Mouse (Mus musculus) embryonic facial prominence, embryonic 10.5 days (tissue): ENCODE results near the gene Mtus2. TPM values are rescaled to one million over a fixed set of nuclear protein-coding genes. Genes with fewer than 3 reads are reported as not detected.

ENCODE experiments used
- DNase-seq: peaks from one replicate; pipeline ENCODE4 v3.0.0-alpha.2; 2017; ENCODE audit warnings: low spot score
- H3K27ac ChIP-seq: fragments of 300-500 bp; sonication (generic); replicated peaks from 2 replicates; pipeline ENCODE4 v1.5.1; 2016; ENCODE audit warnings: mild to moderate bottlenecking
- H3K27me3 ChIP-seq: fragments of 300-500 bp; sonication (generic); replicated peaks from 2 replicates; pipeline ENCODE4 v1.6.1; 2016; ENCODE audit warnings: low read depth, mild to moderate bottlenecking; ENCODE audit not compliant: poor library complexity, severe bottlenecking
- H3K36me3 ChIP-seq: fragments of 300-500 bp; sonication (generic); replicated peaks from 2 replicates; pipeline ENCODE4 v1.6.1; 2016; ENCODE audit warnings: mild to moderate bottlenecking, moderate library complexity
- H3K4me1 ChIP-seq: fragments of 300-500 bp; sonication (generic); 2 replicates; pipeline ENCODE4 v1.6.1; 2016
- H3K4me3 ChIP-seq: fragments of 300-500 bp; sonication (generic); 2 replicates; pipeline ENCODE4 v1.5.1; 2016; ENCODE audit warnings: mild to moderate bottlenecking, moderate library complexity
- H3K9me3 ChIP-seq: fragments of 300-500 bp; sonication (generic); 2 replicates; pipeline ENCODE4 v1.6.1; 2016; ENCODE audit warnings: mild to moderate bottlenecking
- WGBS: fragments of 180-500 bp; shearing (Covaris S2); methylation state at CpG from one replicate; pipeline ENCODE4 v1.1.7; 2016; 5-methylcytosine and 5-hydroxymethylcytosine counted together
- polyA plus RNA-seq: library from polyadenylated mRNA; unstranded; fragments of >200 nt; fragmentation: Nextera tagmentation; extraction: Ambion mirVana; gene quantifications from 2 replicates; pipeline ENCODE4 v1.2.1, GENCODE M21; 2016

The Mtus2 gene
- polyA plus RNA-seq, 1 experiment from 2014 or later: 5.7 TPM

DNA sequence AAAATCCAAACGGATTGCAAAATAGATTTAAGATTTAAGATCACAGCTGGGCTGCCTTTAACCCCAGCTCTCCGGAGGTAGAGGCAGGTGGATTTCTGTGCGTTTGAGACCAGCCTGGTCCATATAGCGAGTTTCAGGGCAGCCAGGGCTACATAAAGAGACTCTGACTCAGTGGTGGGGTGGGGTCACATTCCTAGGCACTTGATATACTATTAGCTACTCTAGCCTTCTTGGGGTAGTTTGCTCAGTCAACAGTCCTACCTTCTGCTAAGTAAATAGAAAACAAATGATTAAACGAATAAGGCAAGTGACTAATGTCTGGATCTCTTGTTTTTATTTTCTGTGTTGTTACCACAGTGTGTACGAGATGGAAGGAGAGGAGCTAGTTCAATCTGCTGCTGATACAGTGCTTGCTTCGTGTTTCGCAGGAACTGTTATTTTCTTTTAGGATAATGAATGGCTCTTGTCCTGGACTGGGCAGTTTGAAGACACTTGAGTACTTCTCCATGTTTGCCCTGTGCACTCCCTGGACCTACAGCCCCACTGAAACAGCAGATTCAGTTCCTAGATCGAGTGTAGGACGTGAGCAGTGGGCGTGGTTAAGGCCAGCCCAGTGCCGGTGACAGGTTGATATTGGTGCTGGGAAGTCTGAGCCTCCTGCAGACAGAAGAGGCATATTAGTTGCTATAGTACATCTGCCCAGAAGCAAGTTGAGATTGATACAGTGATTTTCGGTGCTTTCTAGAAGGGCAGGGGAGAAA lies 6.9 kb downstream of the Mtus2 start:
- no peak for DNase-seq
- H3K27me3 ChIP-seq: peaks cover 9% of the 10 kb centered on the region
- no peaks in the 10 kb centered on the region for H3K4me1 ChIP-seq
- WGBS: 79% methylated on average over 13 of the region's 13 CpGs
- no peak overlapping the region for H3K27ac ChIP-seq
- no peaks in the 10 kb centered on the region for H3K9me3 ChIP-seq
- H3K36me3 ChIP-seq: no peaks in the 10 kb centered on the region
- no peak overlapping the region for H3K4me3 ChIP-seq

DNA sequence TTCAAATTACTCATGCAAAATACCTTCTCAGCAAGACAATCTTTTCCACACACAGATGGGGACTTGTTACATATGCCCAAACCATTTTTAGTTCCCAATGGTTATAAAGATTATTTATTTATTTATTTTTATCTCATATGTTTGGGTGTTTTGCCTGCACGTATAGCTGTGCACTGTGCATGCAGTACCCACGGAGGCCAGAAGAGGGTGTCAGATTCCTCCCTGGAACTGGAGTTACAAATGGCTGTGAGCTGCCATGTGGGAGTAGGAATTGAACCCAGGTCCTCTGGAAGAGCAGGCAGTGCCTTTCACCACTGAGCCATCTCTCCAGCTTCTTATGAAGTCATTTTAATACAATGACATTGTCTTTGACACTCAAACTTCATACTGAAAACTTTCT lies 7.7 kb downstream of the Mtus2 start:
- Histone ChIP-seq H3K27ac (no peak overlapping the region), H3K27me3 (0 out of 2 replicates have a peak, but pooled peaks cover under 1% of the 10 kb centered on the region), H3K4me1 (no peaks in the 10 kb centered on the region), H3K36me3 (no peaks in the 10 kb centered on the region), H3K9me3 (no peaks in the 10 kb centered on the region), H3K4me3 (no peak overlapping the region)
- WGBS: 50% methylated on average over 2 of the region's 2 CpGs
- DNase-seq: peak; percentile 17

DNA sequence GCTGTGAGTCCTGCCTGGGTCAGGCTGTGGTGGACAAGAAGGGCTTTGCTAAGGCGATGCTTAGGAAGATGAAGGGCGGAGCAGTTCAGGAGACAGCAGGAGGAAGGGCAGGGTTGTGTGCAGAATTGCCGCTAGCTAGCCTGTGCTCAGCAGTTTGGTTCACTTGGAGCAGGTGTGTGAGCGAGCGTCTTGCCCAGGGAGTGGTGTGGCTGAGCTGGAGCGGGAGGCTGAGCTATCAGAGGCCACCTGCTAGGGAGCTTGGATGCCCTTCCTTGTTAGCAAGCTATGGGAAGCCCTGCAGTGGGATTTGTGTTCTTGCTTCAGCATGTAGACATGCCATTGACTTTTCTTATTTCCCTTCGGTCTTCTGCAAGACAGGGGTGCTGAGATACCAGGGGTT lies 9.5 kb downstream of the Mtus2 start:
- no peak overlapping the region for H3K4me3 ChIP-seq
- no peak overlapping the region for H3K27ac ChIP-seq
- 84% methylated on average over 7 of the region's 7 CpGs for WGBS
- no peaks in the 10 kb centered on the region for H3K27me3 ChIP-seq
- H3K4me1 ChIP-seq: no peaks in the 10 kb centered on the region
- 0 out of 2 replicates have a peak, but pooled peaks cover 2% of the 10 kb centered on the region for H3K9me3 ChIP-seq
- no peak for DNase-seq
- H3K36me3 ChIP-seq: no peaks in the 10 kb centered on the region

DNA sequence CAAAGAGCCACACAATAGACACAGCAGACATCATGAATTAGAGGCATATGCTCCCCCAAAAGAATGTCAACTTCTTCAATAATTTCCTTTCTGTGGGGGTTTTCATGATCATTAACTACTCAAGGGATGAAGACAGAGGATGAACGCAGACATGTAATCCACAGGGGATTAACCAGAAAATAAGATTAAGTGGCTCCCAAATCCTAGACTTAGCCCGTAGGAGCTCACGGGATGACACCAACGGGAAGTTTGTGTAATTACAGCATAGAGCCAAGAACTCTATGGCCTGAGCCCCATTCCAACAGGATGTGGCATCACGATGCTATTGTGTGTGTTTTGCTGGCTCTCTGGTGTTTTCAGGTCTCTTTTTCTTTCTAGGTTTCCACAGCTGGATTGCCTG lies 12.4 kb downstream of the Mtus2 start:
- no peaks in the 10 kb centered on the region for H3K27me3 ChIP-seq
- H3K36me3 ChIP-seq: no peaks in the 10 kb centered on the region
- no peak for DNase-seq
- no peak overlapping the region for H3K4me3 ChIP-seq
- 0 out of 2 replicates have a peak, but pooled peaks cover 2% of the 10 kb centered on the region for H3K9me3 ChIP-seq
- no peak overlapping the region for H3K27ac ChIP-seq
- WGBS: 74% methylated on average over 5 of the region's 5 CpGs
- H3K4me1 ChIP-seq: no peaks in the 10 kb centered on the region

DNA sequence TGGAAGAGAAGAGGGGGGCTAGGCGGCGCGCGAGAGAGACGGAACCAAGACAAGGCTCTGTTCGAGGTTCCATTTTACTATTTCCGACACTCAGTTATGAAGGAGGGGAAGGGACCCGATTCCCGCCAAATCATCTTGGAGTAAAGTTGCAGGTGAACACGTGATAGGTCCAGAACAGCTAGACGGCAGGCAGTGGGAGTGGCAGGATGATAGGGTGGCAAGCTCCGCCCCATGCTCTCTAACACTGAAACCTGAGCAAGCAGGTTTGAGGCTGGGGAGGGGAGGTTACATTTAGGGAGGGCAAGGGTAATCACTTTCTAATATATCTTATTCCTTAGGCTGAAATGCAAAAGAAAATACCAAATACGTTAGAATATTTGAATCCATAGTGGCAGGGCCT lies 18.9 kb downstream of the Mtus2 start:
- Histone ChIP-seq H3K27me3 (no peaks in the 10 kb centered on the region), H3K9me3 (0 out of 2 replicates have a peak, but pooled peaks cover 2% of the 10 kb centered on the region), H3K36me3 (no peaks in the 10 kb centered on the region), H3K4me3 (no peak overlapping the region), H3K27ac (no peak overlapping the region), H3K4me1 (no peaks in the 10 kb centered on the region)
- 64% methylated on average over 13 of the region's 13 CpGs for WGBS
- no peak for DNase-seq

DNA sequence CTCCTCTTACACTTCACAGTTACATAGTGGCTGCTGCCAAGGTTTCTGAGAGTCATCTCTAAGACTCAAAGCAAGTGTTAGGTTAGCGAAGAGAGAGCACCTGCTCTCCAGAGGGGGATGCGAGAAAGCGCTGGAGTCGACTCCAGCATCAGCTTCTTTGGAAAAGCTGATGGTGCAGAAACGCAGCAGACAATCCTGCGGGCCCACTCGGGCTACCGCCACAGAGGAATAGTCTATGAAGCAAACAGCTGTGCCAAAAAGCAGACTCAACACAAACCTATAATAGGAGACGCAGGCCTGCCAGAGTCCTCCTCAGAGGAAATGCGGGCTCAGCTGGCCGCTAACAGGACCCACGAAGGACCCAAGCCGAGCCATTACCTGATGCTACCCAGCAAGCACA lies 23.5 kb downstream of the Mtus2 start:
- H3K36me3 ChIP-seq: no peaks in the 10 kb centered on the region
- no peaks in the 10 kb centered on the region for H3K27me3 ChIP-seq
- 86% methylated on average over 13 of the region's 13 CpGs for WGBS
- no peak for DNase-seq
- H3K4me1 ChIP-seq: no peaks in the 10 kb centered on the region
- no peak overlapping the region for H3K27ac ChIP-seq
- no peak overlapping the region for H3K4me3 ChIP-seq
- H3K9me3 ChIP-seq: no peaks in the 10 kb centered on the region

DNA sequence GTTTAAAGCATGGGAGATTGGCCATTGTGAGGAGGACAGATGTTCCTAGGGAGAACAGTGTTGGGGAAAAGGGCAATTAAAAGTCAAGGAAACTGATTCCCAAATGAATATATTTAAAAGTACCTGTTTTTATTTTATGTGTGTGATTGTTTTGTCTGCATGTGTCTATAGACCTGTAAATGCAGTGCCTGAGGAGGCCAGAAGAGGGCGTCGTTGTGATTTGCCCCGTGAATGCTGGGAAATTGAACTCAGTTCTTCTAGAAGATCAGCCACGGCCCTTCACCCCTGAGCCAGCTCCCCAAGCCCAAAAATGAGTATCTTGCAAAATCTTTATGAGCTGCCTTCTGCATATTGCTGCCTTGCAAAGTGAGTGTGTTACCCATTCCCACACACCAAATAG lies 33.2 kb downstream of the Mtus2 start:
- H3K9me3 ChIP-seq: peaks cover 8% of the 10 kb centered on the region; the same call in 1 of the 2 replicates
- H3K4me1 ChIP-seq: peaks cover 6% of the 10 kb centered on the region; the same call in 1 of the 2 replicates
- no peak overlapping the region for H3K27ac ChIP-seq
- H3K36me3 ChIP-seq: no peaks in the 10 kb centered on the region
- no peak for DNase-seq
- no peaks in the 10 kb centered on the region for H3K27me3 ChIP-seq
- 76% methylated on average over 4 of the region's 4 CpGs for WGBS
- no peak overlapping the region for H3K4me3 ChIP-seq

DNA sequence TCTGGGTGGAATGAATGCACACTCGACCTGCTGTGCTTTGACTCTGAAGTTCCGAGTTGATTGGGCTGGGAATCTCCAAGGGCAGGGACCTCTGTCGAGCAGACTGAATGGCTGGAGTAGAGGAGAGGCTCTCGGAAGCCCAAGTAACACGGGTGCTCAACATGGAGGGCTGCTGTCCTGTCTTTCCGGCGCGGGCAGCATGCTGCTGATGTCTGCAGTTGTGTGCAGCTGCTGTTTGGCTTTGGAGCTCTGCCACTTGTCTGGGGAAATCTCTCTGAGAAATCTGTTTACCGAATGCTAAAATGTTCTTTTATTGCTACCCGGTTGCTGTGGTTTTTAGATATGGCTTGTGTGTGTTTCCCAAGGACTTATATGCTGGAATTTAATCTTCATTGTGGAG lies 33.7 kb downstream of the Mtus2 start:
- DNase-seq: no peak
- Histone ChIP-seq H3K4me1 (peaks cover 6% of the 10 kb centered on the region; the same call in 1 of the 2 replicates), H3K36me3 (no peaks in the 10 kb centered on the region), H3K4me3 (no peak overlapping the region), H3K27me3 (no peaks in the 10 kb centered on the region), H3K9me3 (peaks cover 8% of the 10 kb centered on the region; the same call in 1 of the 2 replicates), H3K27ac (no peak overlapping the region)
- WGBS: 89% methylated on average over 10 of the region's 10 CpGs

DNA sequence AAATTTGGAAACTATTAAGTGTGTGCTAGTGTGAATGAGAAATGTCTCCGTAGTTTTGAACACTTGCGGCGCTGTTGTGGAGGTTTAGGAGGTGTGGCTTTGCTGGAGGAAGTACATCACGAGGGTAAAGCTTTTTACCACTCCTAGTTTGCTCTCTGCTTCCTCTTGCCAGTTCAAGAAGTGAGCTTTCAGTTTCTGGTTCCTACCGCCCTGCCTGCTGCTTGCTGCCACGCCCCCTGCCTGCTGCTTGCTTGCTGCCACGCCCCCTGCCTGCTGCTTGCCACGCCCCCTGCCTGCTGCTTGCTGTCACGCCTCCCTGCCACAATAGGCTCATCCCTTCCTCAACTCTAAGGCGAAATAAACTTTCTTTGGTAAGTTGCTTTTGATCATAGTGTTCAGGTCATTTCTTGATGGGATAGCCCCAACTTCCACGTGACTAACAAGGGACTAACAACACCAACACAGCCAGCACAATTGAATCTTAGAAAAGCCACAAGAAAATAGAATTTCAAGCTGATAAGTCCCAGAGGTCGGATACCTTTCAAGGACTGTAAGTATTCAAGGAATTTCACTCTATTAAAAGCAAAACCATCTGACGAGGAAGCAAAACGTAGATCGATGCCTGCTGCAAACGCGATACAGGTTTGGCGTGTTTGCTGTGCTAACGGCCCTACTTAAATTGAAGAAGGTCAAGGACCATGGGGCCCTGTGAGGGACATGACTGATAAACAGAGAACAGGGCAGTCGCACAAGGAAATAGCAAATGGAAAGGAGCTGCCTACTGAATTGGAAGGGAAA lies 35.7 kb downstream of the Mtus2 start:
- peaks cover 6% of the 10 kb centered on the region; the same call in 1 of the 2 replicates for H3K4me1 ChIP-seq
- WGBS: 20% methylated on average over 20 of the region's 20 CpGs
- H3K9me3 ChIP-seq: no peaks in the 10 kb centered on the region
- H3K4me3 ChIP-seq: peak overlapping the region; percentile 29; the same call in 1 of the 2 replicates
- H3K27me3 ChIP-seq: no peaks in the 10 kb centered on the region
- no peaks in the 10 kb centered on the region for H3K36me3 ChIP-seq
- no peak overlapping the region for H3K27ac ChIP-seq
- DNase-seq: peak; percentile 91

DNA sequence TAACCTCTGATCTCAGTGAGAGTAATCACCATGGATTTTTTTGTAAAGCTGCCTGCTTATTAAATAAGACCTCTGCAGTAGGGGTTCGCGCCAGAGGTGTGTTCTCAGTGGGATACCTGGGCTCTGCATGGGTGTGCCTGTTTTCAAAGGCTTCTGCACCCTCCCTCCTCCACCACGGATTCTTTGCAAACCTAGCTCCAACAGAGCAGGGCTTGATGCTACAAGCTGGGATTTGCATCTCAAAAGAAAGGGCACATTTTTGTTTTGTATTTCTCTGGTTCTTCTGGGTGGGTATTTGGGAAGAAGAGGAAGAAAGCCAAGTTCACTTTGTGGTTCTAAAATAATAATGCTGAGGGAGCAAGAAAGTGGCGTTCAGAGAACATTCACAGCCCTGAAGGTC lies 48.1 kb downstream of the Mtus2 start:
- no peak for DNase-seq
- H3K27me3 ChIP-seq: no peaks in the 10 kb centered on the region
- no peaks in the 10 kb centered on the region for H3K36me3 ChIP-seq
- H3K9me3 ChIP-seq: no peaks in the 10 kb centered on the region
- WGBS: 33% methylated on average over 4 of the region's 4 CpGs
- no peak overlapping the region for H3K4me3 ChIP-seq
- no peaks in the 10 kb centered on the region for H3K4me1 ChIP-seq
- no peak overlapping the region for H3K27ac ChIP-seq

DNA sequence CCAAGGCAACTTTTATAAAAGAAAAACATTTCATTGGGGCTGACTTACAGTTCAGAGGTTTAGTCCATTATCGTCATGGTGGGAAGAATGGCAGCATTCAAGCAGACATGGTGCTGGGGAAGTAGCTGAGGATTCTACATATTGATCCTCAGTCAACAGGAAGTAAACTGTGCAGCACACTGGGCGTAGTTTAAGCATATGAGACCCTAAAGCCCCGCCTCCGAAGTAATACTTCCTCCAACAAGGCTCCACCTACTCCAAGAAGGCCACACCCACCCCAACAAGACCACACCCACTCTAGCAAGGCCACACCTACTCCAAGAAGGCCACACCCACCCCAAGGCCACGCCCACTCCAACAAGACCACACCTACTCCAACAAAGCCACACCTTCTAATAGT lies 55.0 kb downstream of the Mtus2 start:
- no peak overlapping the region for H3K4me3 ChIP-seq
- 84% methylated on average over 5 of the region's 5 CpGs for WGBS
- no peaks in the 10 kb centered on the region for H3K36me3 ChIP-seq
- no peaks in the 10 kb centered on the region for H3K27me3 ChIP-seq
- DNase-seq: no peak
- no peaks in the 10 kb centered on the region for H3K9me3 ChIP-seq
- no peaks in the 10 kb centered on the region for H3K4me1 ChIP-seq
- no peak overlapping the region for H3K27ac ChIP-seq

DNA sequence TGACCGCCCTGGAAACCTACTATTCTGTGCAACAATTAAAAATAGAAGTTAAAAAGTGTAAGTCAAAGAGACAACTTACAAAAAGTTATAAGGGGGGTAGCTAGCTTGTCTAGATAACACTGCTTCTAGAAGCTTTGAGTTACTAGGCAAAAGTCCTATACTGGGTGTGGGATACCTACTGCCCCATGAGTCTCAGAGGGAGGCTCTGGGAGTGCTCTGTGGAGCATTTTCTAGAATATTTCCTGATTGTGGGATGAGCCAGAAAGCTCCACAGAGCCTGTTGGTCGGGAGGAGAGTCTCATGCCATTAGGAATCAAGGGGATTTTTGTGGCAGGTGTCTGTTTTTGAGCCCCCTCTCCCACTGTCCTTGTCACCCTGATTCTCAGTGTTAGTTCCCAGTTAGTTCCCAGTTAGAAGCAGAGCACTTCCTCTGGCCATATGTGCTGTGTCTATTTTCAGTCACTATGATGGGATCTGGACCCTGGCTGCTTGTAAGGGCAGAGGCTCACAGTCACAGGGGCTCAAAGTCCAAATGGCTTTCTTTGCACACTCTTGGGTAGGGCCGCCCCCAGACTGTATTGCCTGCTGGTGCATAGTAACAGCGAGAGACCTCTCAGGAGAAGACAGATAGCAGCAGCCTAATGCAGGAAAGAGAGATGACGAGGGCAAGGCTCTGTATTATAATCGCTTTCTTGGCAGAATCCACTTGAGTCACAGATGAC lies 57.2 kb downstream of the Mtus2 start:
- Histone ChIP-seq H3K9me3 (peaks cover 2% of the 10 kb centered on the region; the same call in 1 of the 2 replicates), H3K4me1 (no peaks in the 10 kb centered on the region), H3K36me3 (no peaks in the 10 kb centered on the region), H3K4me3 (no peak overlapping the region), H3K27me3 (no peaks in the 10 kb centered on the region), H3K27ac (no peak overlapping the region)
- WGBS: 82% methylated on average over 6 of the region's 6 CpGs
- no peak for DNase-seq
